Comparison of ENCODE assay signal across 9 mouse cellular contexts in the genomic region with DNA sequence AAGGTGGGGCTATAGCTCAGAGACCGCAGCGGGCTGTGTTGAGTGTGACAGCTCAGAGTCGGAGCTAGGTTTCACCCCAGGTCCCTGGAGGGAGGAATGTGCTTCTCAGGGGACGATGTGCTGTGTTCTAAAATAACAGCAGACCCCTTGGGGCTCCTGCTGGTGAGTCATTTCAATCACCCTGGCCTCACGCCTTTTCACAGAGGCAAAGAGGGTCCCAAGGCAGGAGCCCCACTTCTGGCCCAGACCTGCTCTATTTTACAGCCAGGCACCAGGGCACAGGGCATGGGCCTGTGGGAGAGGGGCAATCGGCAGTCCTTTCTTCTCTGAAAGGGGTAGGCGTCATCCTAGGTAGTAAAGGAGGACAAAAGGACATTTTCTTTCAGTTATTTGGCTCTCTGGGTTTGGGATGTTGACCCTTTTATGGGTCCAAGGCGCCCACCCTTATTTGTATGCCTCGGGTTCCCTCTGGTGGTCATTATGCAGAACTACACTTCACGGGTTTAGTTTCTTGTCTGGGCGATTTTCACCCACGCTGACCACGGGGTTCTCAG. TPM values are rescaled to one million over a fixed set of nuclear protein-coding genes. Genes with fewer than 3 reads are reported as not detected.
DNase-seq lines count a peak whose midpoint lies in the region; ATAC-seq and TF ChIP-seq lines count a peak whose summit lies in the region.
"Had no signal": no experiment of that assay in that cellular context is flagged by ENCODE, and none has a peak within 500 bp of the region (broad histone marks: within the 10 kb centered on the region; RNA-seq: fewer than 3 reads in every experiment).

No protein-coding gene starts in this region.

- H3K9me3 ChIP-seq in liver, embryonic 11.5 days (ENCODE audit: control insufficient read depth, low read length) = no peaks in the 10 kb centered on the region
- no peaks in the 10 kb centered on the region for H3K9me3 ChIP-seq in liver, embryonic 12.5 days (replicated peaks)
- H3K9me3 ChIP-seq in midbrain, postnatal 0 days (ENCODE audit: low read length) = no peaks in the 10 kb centered on the region

- no peak overlapping the region for H3K9ac ChIP-seq in liver, embryonic 11.5 days (ENCODE audit: low read depth, low read length)
- H3K9ac ChIP-seq in liver, embryonic 12.5 days = no peak overlapping the region
- H3K9ac ChIP-seq in midbrain, postnatal 0 days (replicated peaks; ENCODE audit: low read length, poor library complexity, severe bottlenecking) = no peak overlapping the region

- H3K4me2 ChIP-seq in liver, embryonic 11.5 days = no peak overlapping the region
- no peak overlapping the region for H3K4me2 ChIP-seq in liver, embryonic 12.5 days
- no peak overlapping the region for H3K4me2 ChIP-seq in midbrain, postnatal 0 days (ENCODE audit: low read depth, low read length, poor library complexity, severe bottlenecking)

- DNase-seq in adrenal gland, postnatal 10 days = peak; percentile 19
- DNase-seq in adrenal gland, adult 8-10 months = no peak
- no peak for DNase-seq in liver, embryonic 11.5 days (ENCODE audit: low spot score)
- peak; percentile 37 to 40 for DNase-seq in cerebellum, postnatal 25 days
- peak; percentile 31 for DNase-seq in hindlimb bud, embryonic 11.5 days (ENCODE audit: extremely low spot score, low read depth, low spot score)
- peak; percentile 73 for DNase-seq in midbrain, postnatal 0 days (ENCODE audit: low spot score)
- DNase-seq in gastrocnemius, postnatal 4 days (ENCODE audit: low spot score in 2 of 2) = no peak

- no peak overlapping the region for H3K4me3 ChIP-seq in liver, embryonic 11.5 days (ENCODE audit: low read depth, low read length)
- H3K4me3 ChIP-seq in liver, embryonic 12.5 days = no peak overlapping the region
- no peak overlapping the region for H3K4me3 ChIP-seq in midbrain, postnatal 0 days (ENCODE audit: low read depth, low read length)

- no peak overlapping the region for H3K27ac ChIP-seq in liver, embryonic 11.5 days (ENCODE audit: low read depth, low read length)
- no peak overlapping the region for H3K27ac ChIP-seq in liver, embryonic 12.5 days
- H3K27ac ChIP-seq in midbrain, postnatal 0 days (ENCODE audit: low read depth, low read length) = no peak overlapping the region

- peak; percentile 91 for TF ChIP-seq CTCF in midbrain, postnatal 0 days (IDR thresholded peaks at IDR 0.05)

- ATAC-seq in liver, embryonic 11.5 days (replicated peaks; ENCODE audit: low FRiP score) = 0 out of 2 replicates have a peak, but pooled peaks have one; percentile 4
- no peak for ATAC-seq in liver, embryonic 12.5 days
- ATAC-seq in midbrain, postnatal 0 days (ENCODE audit: low FRiP score) = no peak

- WGBS in liver, embryonic 11.5 days = 25% methylated on average over 13 of the region's 13 CpGs
- 22% methylated on average over 13 of the region's 13 CpGs for WGBS in liver, embryonic 12.5 days (ENCODE audit: insufficient replicate concordance)
- 22% methylated on average over 13 of the region's 13 CpGs for WGBS in midbrain, postnatal 0 days

- H3K36me3 ChIP-seq in liver, embryonic 11.5 days (ENCODE audit: control insufficient read depth, insufficient read depth, low read length) = no peaks in the 10 kb centered on the region
- H3K36me3 ChIP-seq in liver, embryonic 12.5 days = no peaks in the 10 kb centered on the region
- no peaks in the 10 kb centered on the region for H3K36me3 ChIP-seq in midbrain, postnatal 0 days (ENCODE audit: insufficient read depth, low read length)

- H3K4me1 ChIP-seq in liver, embryonic 11.5 days (replicated peaks; ENCODE audit: control insufficient read depth, insufficient read depth, low read length) = peaks cover 5% of the 10 kb centered on the region; the same call in 1 of the 2 replicates
- H3K4me1 ChIP-seq in liver, embryonic 12.5 days = peaks cover 16% of the 10 kb centered on the region
- H3K4me1 ChIP-seq in midbrain, postnatal 0 days (ENCODE audit: insufficient read depth, low read length) = no peaks in the 10 kb centered on the region

- H3K27me3 ChIP-seq in liver, embryonic 11.5 days (replicated peaks; ENCODE audit: control insufficient read depth, insufficient read depth, low read length) = 0 out of 2 replicates have a peak, but pooled peaks cover 4% of the 10 kb centered on the region
- H3K27me3 ChIP-seq in liver, embryonic 12.5 days (replicated peaks) = peaks cover 31% of the 10 kb centered on the region
- no peaks in the 10 kb centered on the region for H3K27me3 ChIP-seq in midbrain, postnatal 0 days (ENCODE audit: insufficient read depth, low read length)

RNA-seq across cellular contexts. Expression of gene Matn1, which starts 3.0 kb away (rescaled TPM):
- total RNA-seq in adrenal gland, postnatal 10 days (2021) = not detected
- total RNA-seq in adrenal gland, adult 8-10 months (2022) = not detected
- polyA plus RNA-seq in liver, embryonic 11.5 days (2014; fragmentation: Nextera tagmentation; extraction: Ambion mirVana) = 0.29 and 0.32 TPM in 2 replicates
- polyA plus RNA-seq in liver, embryonic 12.5 days (2016; fragmentation: Nextera tagmentation; extraction: Ambion mirVana) = 0.12 and 0.17 TPM in 2 replicates
- total RNA-seq in midbrain, postnatal 0 days (2014; rRNA removed) = 0.38 TPM in 1 of 2 replicates, not detected in the other
- 0.20 and 0.27 TPM in 2 replicates for polyA plus RNA-seq in midbrain, postnatal 0 days (2015; fragmentation: Nextera tagmentation; extraction: Ambion mirVana)
- total RNA-seq in gastrocnemius, postnatal 4 days (2021) = not detected
- polyA plus RNA-seq: large intestine, adult 2 months had no signal

RNA-seq across cellular contexts. Expression of gene Laptm5, which starts 34.2 kb away (rescaled TPM):
- total RNA-seq in adrenal gland, postnatal 10 days (2021) = 10 to 100 TPM; 24.6 to 30.4 TPM
- total RNA-seq in adrenal gland, adult 8-10 months (2022) = 10 to 100 TPM; 21.1 to 57.8 (median 37.6) TPM
- 87.2 and 93.3 TPM in 2 replicates for polyA plus RNA-seq in liver, embryonic 11.5 days (2014; fragmentation: Nextera tagmentation; extraction: Ambion mirVana)
- 61.1 and 64.3 TPM in 2 replicates for polyA plus RNA-seq in liver, embryonic 12.5 days (2016; fragmentation: Nextera tagmentation; extraction: Ambion mirVana)
- total RNA-seq in midbrain, postnatal 0 days (2014; rRNA removed) = 28.2 and 34.5 TPM in 2 replicates
- polyA plus RNA-seq in midbrain, postnatal 0 days (2015; fragmentation: Nextera tagmentation; extraction: Ambion mirVana) = 32.8 and 36.2 TPM in 2 replicates
- total RNA-seq in gastrocnemius, postnatal 4 days (2021) = 10 to 100 TPM; 24.4 to 26.4 TPM

Comparison
In these comparisons a context has a peak if more than half of its experiments do, and no peak if none do; other contexts are left out.
1. DNase-seq: peak in adrenal gland, postnatal 10 days (single experiment), cerebellum, postnatal 25 days (2 of 2), hindlimb bud, embryonic 11.5 days (single experiment) and midbrain, postnatal 0 days (single experiment); none in adrenal gland, adult 8-10 months (single experiment), liver, embryonic 11.5 days (single experiment) and gastrocnemius, postnatal 4 days (0 of 2).